Mouse (Mus musculus) heart, adult 2 months (tissue): Measurements from ENCODE around the gene 4931440F15Rik. TPM values are rescaled to one million over a fixed set of nuclear protein-coding genes. Genes with fewer than 3 reads are reported as not detected.

Source experiments
- DNase-seq, 2 experiments: peaks; one replicate each; pipeline ENCODE4 v3.0.0; 2021
- H3K27ac ChIP-seq: fragments of 200-600 bp; 2 replicates; pipeline ENCODE4 v1.8.1; 2022
- H3K27me3 ChIP-seq: fragments of 200-500 bp; 2 replicates; pipeline ENCODE4 v1.6.1; 2012; ENCODE audit warnings: mild to moderate bottlenecking, low read length, inconsistent platforms, mixed read lengths; ENCODE audit not compliant: control insufficient read depth, insufficient read depth
- H3K36me3 ChIP-seq: fragments of 200-500 bp; 2 replicates; pipeline ENCODE4 v1.6.1; 2012; ENCODE audit warnings: low read length, inconsistent platforms; ENCODE audit not compliant: control insufficient read depth, insufficient read depth
- H3K4me1 ChIP-seq: fragments of 200-500 bp; 2 replicates; pipeline ENCODE4 v1.6.1; 2011; ENCODE audit warnings: low read length; ENCODE audit not compliant: control insufficient read depth, insufficient read depth
- H3K4me3 ChIP-seq: fragments of 200-600 bp; 2 replicates; pipeline ENCODE4 v1.8.1; 2022
- H3K79me2 ChIP-seq: fragments of 200-500 bp; replicated peaks from 2 replicates; pipeline ENCODE4 v1.6.1; 2012; ENCODE audit warnings: mild to moderate bottlenecking, inconsistent platforms, low read length, moderate library complexity, mixed read lengths; ENCODE audit not compliant: control insufficient read depth, insufficient read depth
- H3K9ac ChIP-seq: fragments of 200-500 bp; 2 replicates; pipeline ENCODE4 v1.6.1; 2012; ENCODE audit warnings: low read depth, mild to moderate bottlenecking, control low read depth, inconsistent platforms, low read length, mixed read lengths
- CTCF ChIP-seq: fragments of 200-600 bp; IDR thresholded peaks from 2 replicates; pipeline ENCODE4 v1.8.1; 2022; ENCODE audit warnings: antibody characterized with exemption, mild to moderate bottlenecking, moderate library complexity
- EP300 ChIP-seq: fragments of 200-500 bp; IDR thresholded peaks from 2 replicates; pipeline ENCODE4 v1.6.1; 2011; ENCODE audit warnings: low read depth, low read length, control low read depth; ENCODE audit not compliant: insufficient read depth
- POLR2A ChIP-seq: fragments of 200-500 bp; IDR thresholded peaks from 2 replicates; pipeline ENCODE4 v1.6.1; 2011; ENCODE audit warnings: mild to moderate bottlenecking, low read depth, low read length, control low read depth; ENCODE audit not compliant: insufficient read depth
- WGBS: fragments of 180-500 bp; shearing (Covaris S2); methylation state at CpG from one replicate; pipeline ENCODE4 v1.1.7; 2018; 5-methylcytosine and 5-hydroxymethylcytosine counted together
- intact Hi-C: fragments of 180-260 bp; cut with DNase I; formaldehyde crosslinking; loops from one replicate; pipeline ENCODE4 v1.15.1; 2025
- polyA plus RNA-seq: library from polyadenylated mRNA; depleted of rRNA; stranded (reverse); fragments of >200 nt; gene quantifications from 2 replicates; pipeline ENCODE4 v1.2.3, GENCODE M21; 2012
- total RNA-seq, 2 experiments: library from RNA; stranded (reverse); gene quantifications; 2 replicates each; pipeline ENCODE4 v1.2.3; 2021

The 4931440F15Rik gene
- total and polyA plus RNA-seq, 3 experiments: 0.06 to 1.8 (median 1.6) TPM

DNA sequence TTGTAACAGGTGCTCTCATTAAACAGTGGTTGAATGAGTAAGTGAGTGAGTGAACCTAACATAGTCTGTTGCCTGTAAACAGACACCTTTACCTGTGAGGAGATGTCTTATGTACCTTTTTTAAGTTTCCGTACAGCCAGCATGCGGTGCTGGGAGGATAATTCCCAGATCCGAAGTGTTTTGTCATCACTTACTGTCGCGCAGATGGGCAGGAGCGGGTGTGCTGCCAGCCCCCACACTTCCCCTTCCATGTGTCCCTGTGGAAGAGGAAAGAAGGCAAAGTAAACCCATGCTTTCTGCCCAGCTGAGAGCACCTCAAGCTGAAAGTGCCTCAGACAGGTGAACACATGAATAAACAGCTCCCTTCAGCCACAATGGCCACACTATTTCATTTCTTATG lies 30.4 kb downstream of the 4931440F15Rik start:
- Histone ChIP-seq H3K4me3 (no peak overlapping the region), H3K9ac (no peak overlapping the region), H3K79me2 (no peaks in the 10 kb centered on the region), H3K27me3 (no peaks in the 10 kb centered on the region), H3K4me1 (no peaks in the 10 kb centered on the region; the same call in 1 of the 2 replicates), H3K36me3 (peaks cover 2% of the 10 kb centered on the region; the same call in 1 of the 2 replicates), H3K27ac (no peak overlapping the region)
- DNase-seq: no peak
- WGBS: 51% methylated on average over 6 of the region's 6 CpGs
- no peak for TF ChIP-seq POLR2A
- TF ChIP-seq EP300: no peak
- TF ChIP-seq CTCF: no peak
- intact Hi-C loops: no loop called here

DNA sequence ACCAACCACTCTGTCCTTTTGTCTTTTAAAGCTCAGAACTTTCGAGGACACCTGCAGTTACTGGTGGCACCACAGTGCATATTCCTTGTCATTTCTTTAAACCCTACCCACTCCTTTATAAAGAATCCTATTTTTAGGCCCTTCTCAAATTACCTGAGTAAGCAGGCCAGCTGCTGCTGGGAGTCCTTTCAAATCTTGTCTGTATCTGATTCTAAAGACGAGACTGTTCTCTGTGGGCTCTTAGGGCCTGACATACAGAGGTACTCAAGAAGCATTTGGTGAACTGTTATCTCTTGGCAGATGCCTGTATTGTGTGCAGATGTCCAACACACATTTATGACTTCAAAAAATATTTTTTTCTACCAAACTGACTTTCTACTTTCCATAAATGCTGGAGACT lies 31.0 kb downstream of the 4931440F15Rik start:
- no peak overlapping the region for H3K4me3 ChIP-seq
- H3K4me1 ChIP-seq: no peaks in the 10 kb centered on the region; the same call in 1 of the 2 replicates
- no peak for DNase-seq
- H3K79me2 ChIP-seq: no peaks in the 10 kb centered on the region
- H3K27ac ChIP-seq: no peak overlapping the region
- 40% methylated on average over 2 of the region's 2 CpGs for WGBS
- peaks cover 2% of the 10 kb centered on the region; the same call in 1 of the 2 replicates for H3K36me3 ChIP-seq
- TF ChIP-seq POLR2A: no peak
- TF ChIP-seq EP300: no peak
- TF ChIP-seq CTCF: no peak
- no peak overlapping the region for H3K9ac ChIP-seq
- intact Hi-C loops: no loop called here
- no peaks in the 10 kb centered on the region for H3K27me3 ChIP-seq

DNA sequence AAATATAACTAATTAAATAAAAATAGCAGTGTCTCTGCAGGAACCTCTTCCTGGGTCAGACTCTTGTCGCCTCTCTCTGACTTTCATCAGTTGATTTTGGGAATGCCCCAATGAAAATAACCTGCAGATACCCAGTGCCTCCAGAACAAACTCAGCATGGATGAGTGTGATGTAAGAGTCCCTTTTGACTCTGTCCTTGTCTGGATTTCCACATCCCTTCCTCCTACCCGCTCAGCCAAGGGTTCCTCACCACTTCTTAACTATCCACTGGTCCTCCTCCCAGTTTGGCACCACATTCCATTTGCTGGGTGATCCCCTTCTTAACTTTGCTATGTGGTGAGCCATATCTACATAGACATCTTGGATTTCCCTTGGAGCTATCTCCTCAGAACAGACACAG lies 34.7 kb downstream of the 4931440F15Rik start:
- H3K36me3 ChIP-seq: peaks cover 2% of the 10 kb centered on the region; the same call in 1 of the 2 replicates

DNA sequence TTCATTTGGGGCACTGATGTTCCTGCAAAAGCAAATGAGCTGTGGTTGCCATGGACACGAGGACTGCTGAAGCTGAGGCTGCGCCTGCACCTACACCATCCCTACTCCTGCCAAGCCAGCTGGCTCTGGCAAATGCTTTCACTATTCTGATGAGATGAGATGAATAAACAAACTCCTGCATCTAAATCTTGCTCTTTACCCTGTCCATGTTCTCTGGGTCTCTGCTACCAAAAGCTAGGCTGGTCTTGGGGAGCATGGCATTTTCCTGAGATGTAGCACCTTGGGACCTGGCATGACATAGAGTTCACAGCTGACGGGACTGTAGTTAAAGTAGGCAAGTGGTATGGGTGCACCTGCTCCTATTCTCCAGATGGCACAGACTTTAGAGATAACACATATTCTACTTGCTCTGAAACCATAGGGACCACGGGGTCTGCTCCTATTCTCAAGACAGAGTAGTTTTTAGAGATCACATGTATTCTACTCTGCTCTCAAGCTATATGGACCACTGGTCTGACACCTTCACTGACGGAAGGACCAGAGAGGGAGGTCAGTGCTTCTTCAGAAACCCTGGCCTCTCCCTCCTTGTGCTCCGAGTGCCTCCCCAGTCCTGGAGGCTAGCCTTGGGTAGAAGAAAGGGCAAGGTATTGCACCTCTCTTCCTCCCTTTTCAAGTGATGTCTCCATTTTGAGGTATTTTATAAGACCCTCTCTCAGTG lies 36.4 kb downstream of the 4931440F15Rik start:
- no peaks in the 10 kb centered on the region for H3K27me3 ChIP-seq
- H3K9ac ChIP-seq: no peak overlapping the region
- no peak overlapping the region for H3K4me3 ChIP-seq
- H3K36me3 ChIP-seq: peaks cover 1% of the 10 kb centered on the region; the same call in 1 of the 2 replicates
- no peaks in the 10 kb centered on the region for H3K79me2 ChIP-seq
- TF ChIP-seq CTCF (no peak), POLR2A (no peak), EP300 (no peak)
- H3K27ac ChIP-seq: no peak overlapping the region
- no peak for DNase-seq
- WGBS: 81% methylated on average over 6 of the region's 6 CpGs
- no peaks in the 10 kb centered on the region; the same call in 1 of the 2 replicates for H3K4me1 ChIP-seq
- intact Hi-C loops: no loop called here

More for the DNA sequence above, 34.7 kb downstream of the 4931440F15Rik start:
- WGBS: 78% methylated on average over 2 of the region's 2 CpGs
- H3K79me2 ChIP-seq: no peaks in the 10 kb centered on the region
- no peak overlapping the region for H3K4me3 ChIP-seq
- no peaks in the 10 kb centered on the region for H3K27me3 ChIP-seq
- TF ChIP-seq EP300 (no peak), POLR2A (no peak), CTCF (no peak)
- no peak for DNase-seq
- no peaks in the 10 kb centered on the region; the same call in 1 of the 2 replicates for H3K4me1 ChIP-seq
- H3K27ac ChIP-seq: no peak overlapping the region
- intact Hi-C loops: no loop called here
- H3K9ac ChIP-seq: no peak overlapping the region

DNA sequence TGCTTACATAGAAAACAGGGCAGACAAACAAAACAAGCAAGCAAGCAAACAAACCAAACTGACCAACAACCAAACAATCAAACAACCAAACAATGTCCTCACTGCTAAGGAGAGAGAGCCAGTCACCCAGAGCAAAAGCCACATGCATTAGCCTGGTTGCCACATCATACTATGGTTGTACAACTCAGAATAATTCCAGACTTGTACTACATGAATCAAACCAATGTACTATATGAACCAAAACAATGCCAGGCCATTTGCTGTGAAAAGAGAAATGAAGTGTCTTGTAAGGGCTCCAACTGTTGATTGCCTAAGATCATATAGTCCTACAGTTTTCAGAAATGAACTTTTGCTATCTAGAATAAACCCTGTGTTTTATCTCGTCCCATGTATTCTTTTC lies 37.0 kb downstream of the 4931440F15Rik start:
- intact Hi-C loops: no loop called here
- Histone ChIP-seq H3K4me3 (no peak overlapping the region), H3K27ac (no peak overlapping the region), H3K9ac (no peak overlapping the region), H3K27me3 (no peaks in the 10 kb centered on the region), H3K36me3 (no peaks in the 10 kb centered on the region), H3K4me1 (no peaks in the 10 kb centered on the region), H3K79me2 (no peaks in the 10 kb centered on the region)
- WGBS: 58% methylated on average over 1 of the region's 1 CpGs
- TF ChIP-seq CTCF (no peak), EP300 (no peak), POLR2A (no peak)
- no peak for DNase-seq

DNA sequence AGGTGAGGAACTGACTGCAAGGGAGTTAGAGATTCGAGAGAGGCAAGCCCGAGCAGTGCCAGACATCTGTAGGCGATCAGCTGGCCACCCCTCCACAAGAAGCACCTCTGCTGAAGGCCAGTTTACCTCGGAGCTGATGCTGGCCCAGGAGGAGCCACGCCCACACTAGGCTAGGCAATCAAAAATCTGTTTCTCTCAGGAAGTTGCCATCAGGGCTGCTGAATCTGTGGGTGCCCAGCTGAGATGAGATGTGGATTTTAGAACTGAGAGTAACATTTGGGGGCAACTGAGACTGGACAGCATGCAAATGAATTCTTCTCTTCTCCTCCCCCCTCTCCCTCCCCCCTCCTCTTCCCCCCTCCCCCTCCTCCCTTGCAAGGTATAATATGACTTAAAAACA lies 38.0 kb downstream of the 4931440F15Rik start:
- H3K9ac ChIP-seq: no peak overlapping the region
- H3K4me1 ChIP-seq: no peaks in the 10 kb centered on the region
- no peaks in the 10 kb centered on the region for H3K79me2 ChIP-seq
- H3K27me3 ChIP-seq: no peaks in the 10 kb centered on the region
- intact Hi-C loops: no loop called here
- TF ChIP-seq CTCF: no peak
- no peak for TF ChIP-seq EP300
- no peak for TF ChIP-seq POLR2A
- H3K4me3 ChIP-seq: no peak overlapping the region
- whole genome bisulfite sequencing: 38% methylated on average over 5 of the region's 5 CpGs
- H3K27ac ChIP-seq: no peak overlapping the region
- no peak for DNase-seq
- no peaks in the 10 kb centered on the region for H3K36me3 ChIP-seq
